Mouse (Mus musculus) olfactory bulb, adult 2 months (tissue): ENCODE data around the gene Adgrg5.

ENCODE experiments used
- CTCF ChIP-seq: fragments of 200-500 bp; IDR thresholded peaks from 2 replicates; pipeline ENCODE4 v1.5.1; 2012; ENCODE audit warnings: low read depth, mild to moderate bottlenecking, low read length, moderate library complexity; ENCODE audit not compliant: insufficient read depth
- POLR2A ChIP-seq: fragments of 200-500 bp; IDR thresholded peaks from 2 replicates; pipeline ENCODE4 v1.6.1; 2012; ENCODE audit warnings: mild to moderate bottlenecking, low read depth, low read length, moderate library complexity; ENCODE audit not compliant: insufficient read depth

DNA sequence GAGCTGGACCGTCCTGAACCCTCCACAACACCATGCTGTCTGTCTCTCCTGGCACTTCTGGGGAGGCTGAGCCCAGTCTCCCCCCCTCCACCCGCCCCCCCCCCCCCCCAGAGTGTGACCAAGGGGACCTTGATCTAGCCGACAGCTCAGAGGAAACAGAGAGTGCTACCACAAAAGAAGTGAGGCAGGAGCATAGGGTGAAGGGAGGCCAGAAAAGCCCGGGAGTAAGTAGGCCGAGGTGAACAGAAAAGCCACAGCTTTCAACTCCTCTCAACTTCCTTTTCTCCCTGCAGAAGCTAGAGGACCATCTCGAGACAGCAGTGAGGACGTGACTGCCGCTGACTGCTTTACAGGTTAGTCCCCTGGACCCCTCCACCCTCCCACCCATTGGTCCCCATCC is at the start of gene Adgrg5:
- no peak for TF ChIP-seq CTCF
- no peak for TF ChIP-seq POLR2A
